Mouse (Mus musculus) liver, embryonic 14 days (tissue): ENCODE results near the gene Ptpn9. TPM values are rescaled to one million over a fixed set of nuclear protein-coding genes. Genes with fewer than 3 reads are reported as not detected.

Experiments
- polyA plus RNA-seq: library from polyadenylated mRNA; depleted of rRNA; stranded (reverse); fragments of >200 nt; gene quantifications from 2 replicates; pipeline ENCODE4 v1.2.3, GENCODE M21; 2012; rRNA removed

The Ptpn9 gene
- 3.1 and 3.3 TPM in 2 replicates for polyA plus RNA-seq

GRCm38 (mm10) chr9:56994286-56995197 is at the start of gene Ptpn9:
TSS of gene Ptpn9 (plus strand) at chr9:56994923.

GRCm38 (mm10) chr9:56950414-56951400 is 44.0 kb upstream of the Ptpn9 start, which contains the start of gene Snupn:
TSS of gene Snupn (plus strand) at chr9:56950878.

GRCm38 (mm10) chr9:57071801-57072351 is 77.2 kb downstream of the Ptpn9 start, which contains the start of gene Sin3a:
TSS of gene Sin3a (plus strand) at chr9:57072040.

Other genes starting within 250 kb of the Ptpn9 start
- 0.51 and 0.61 TPM in 2 replicates for gene Lingo1, start 198.5 kb upstream of the Ptpn9 start, polyA plus RNA-seq
- gene Odf3l1, start 130.2 kb upstream of the Ptpn9 start, polyA plus RNA-seq, result 0.05 TPM in 1 of 2 replicates, not detected in the other
- 0.10 and 0.32 TPM in 2 replicates for gene Cspg4, start 129.9 kb upstream of the Ptpn9 start, polyA plus RNA-seq
- 0.77 and 0.78 TPM in 2 replicates for gene Snx33, start 66.6 kb upstream of the Ptpn9 start, polyA plus RNA-seq
- 67.7 and 73.2 TPM in 2 replicates for gene Imp3, start 57.4 kb upstream of the Ptpn9 start, polyA plus RNA-seq
- gene Snupn, start 44.0 kb upstream of the Ptpn9 start, polyA plus RNA-seq, result 4.6 and 5.3 TPM in 2 replicates
- gene Sin3a, start 77.1 kb downstream of the Ptpn9 start, polyA plus RNA-seq, result 16.8 and 19.1 TPM in 2 replicates
- gene Man2c1, start 135.8 kb downstream of the Ptpn9 start, polyA plus RNA-seq, result 24.4 and 28.2 TPM in 2 replicates
- 1.3 and 1.4 TPM in 2 replicates for gene Neil1, start 153.4 kb downstream of the Ptpn9 start, polyA plus RNA-seq
- 43.9 and 48.9 TPM in 2 replicates for gene Commd4, start 163.4 kb downstream of the Ptpn9 start, polyA plus RNA-seq
- not detected in 2 replicates for gene Trcg1, start 241.6 kb downstream of the Ptpn9 start, polyA plus RNA-seq